Mouse (Mus musculus) heart, adult 2 months (tissue): ENCODE data around the gene Pard3.
A peak's percentile ranks its signal among the peaks of the same experiment; 100 is the strongest.

ENCODE experiments used
- CTCF ChIP-seq: fragments of 200-600 bp; IDR thresholded peaks from 2 replicates; pipeline ENCODE4 v1.8.1; 2022; ENCODE audit warnings: antibody characterized with exemption, mild to moderate bottlenecking, moderate library complexity
- EP300 ChIP-seq: fragments of 200-500 bp; IDR thresholded peaks from 2 replicates; pipeline ENCODE4 v1.6.1; 2011; ENCODE audit warnings: low read depth, low read length, control low read depth; ENCODE audit not compliant: insufficient read depth
- POLR2A ChIP-seq: fragments of 200-500 bp; IDR thresholded peaks from 2 replicates; pipeline ENCODE4 v1.6.1; 2011; ENCODE audit warnings: mild to moderate bottlenecking, low read depth, low read length, control low read depth; ENCODE audit not compliant: insufficient read depth

DNA sequence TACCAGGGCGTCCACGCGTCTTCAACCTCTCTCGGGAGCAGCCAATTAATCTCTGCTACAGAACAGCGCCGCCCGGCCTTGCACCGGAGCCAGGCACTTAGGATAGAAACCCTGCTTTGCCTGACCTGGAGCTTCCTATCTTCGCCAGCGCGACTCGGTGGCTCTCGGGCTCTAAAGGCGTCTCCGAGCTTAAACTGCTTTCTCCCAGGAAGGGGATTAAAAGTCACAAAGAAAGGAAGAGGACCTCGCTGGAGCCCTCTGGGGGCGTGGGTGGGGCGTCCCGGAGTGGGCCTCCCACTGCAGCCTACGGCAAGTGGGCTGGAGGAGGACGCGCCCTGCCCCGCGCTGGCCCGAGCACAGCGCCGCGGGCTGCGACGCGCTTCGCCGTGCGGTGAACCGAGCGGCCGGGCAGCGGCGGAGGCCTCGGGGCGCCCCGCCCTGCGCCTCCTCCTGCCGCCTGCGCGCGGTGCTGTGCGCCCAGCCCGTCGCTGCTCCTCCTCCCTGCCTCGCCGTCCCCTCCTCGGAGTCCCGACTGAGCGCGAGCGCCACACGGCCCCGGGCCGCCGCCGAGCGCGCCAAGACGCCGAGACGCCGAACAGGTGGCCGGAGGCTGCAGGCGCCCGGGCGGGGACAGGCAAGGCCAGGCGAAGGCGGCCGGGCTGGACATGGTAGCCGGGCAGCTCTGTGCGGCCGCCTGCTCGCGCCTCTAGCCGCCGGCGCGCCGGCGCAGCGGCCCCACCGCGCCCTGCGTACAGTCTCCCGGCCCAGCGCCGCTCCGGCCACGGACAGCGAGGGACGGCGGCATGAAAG is at the start of gene Pard3:
- TF ChIP-seq CTCF: peak; percentile 49
- TF ChIP-seq POLR2A: no peak
- no peak for TF ChIP-seq EP300
